Mouse (Mus musculus): ENCODE data around the gene Ptbp1. TPM values are rescaled to one million over a fixed set of nuclear protein-coding genes. Genes with fewer than 3 reads are reported as not detected.
A peak's percentile ranks its signal among the peaks of the same experiment; 100 is the strongest.

Gene Ptbp1
- polyA plus RNA-seq, 1 experiment from 2014 or later, result 349 TPM

DNA sequence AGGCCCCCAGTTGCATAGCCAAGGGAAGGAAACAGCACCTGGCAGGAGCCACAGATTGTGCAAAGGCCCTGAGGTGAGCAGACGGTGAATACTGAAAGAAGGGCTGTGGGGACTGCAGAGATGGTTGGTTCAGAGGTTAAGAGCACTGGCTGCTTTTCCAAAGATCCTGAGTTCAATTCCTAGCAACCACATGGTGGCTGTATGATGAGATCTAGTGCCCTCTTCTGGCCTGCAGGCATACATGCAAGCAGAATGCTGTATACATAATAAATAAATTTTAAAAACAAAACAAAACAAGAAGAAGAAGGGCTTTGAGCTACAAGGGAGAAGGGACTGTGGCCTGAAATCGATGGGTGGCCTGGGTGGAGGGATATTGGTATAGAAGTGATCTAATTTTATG is 37.1 kb upstream of the Ptbp1 start:
- CTCF ChIA-PET, result interaction anchor here (1.9 to 2.0 kb wide), 2 partner anchors 15 to 28 kb away, joined by 9 read pairs; no protein-coding TSS in a partner anchor
- no peak for TF ChIP-seq CTCF (IDR thresholded peaks at IDR 0.05)
- H3K27me3 ChIP-seq, result no peaks in the 10 kb centered on the region
- in situ Hi-C loops (cut with MboI; ENCODE audit: low pct_unique_long_range_greater_than_20kb), result no loop called here
- POLR2A ChIA-PET, result no interaction called here
- no peak for DNase-seq (ENCODE audit: low read depth, low spot score)
- no peak for ATAC-seq

DNA sequence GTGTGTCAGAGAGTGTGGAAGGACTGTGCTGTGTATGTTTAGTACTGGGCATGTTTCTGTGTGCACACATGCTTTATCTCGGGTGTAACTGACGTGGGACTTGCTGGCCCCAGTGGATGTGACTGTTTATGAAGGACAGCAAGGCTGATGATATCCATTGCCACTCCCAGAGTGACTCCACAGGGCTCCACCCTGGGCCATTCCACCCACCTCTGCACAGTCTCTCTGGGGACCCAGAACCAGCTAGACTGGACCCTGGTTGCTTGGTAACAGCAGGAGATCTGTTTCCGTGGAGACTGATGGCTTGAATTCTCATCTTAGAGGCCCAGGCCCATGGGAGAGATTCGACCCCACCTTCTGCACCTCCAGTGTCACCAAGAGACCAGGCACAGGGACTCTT is 36.0 kb upstream of the Ptbp1 start:
- ChIA-PET CTCF (no interaction called here), POLR2A (no interaction called here)
- TF ChIP-seq CTCF (IDR thresholded peaks at IDR 0.05), result no peak
- DNase-seq (ENCODE audit: low read depth, low spot score), result no peak
- in situ Hi-C loops (cut with MboI; ENCODE audit: low pct_unique_long_range_greater_than_20kb), result no loop called here
- ATAC-seq, result no peak
- H3K27me3 ChIP-seq, result no peaks in the 10 kb centered on the region

DNA sequence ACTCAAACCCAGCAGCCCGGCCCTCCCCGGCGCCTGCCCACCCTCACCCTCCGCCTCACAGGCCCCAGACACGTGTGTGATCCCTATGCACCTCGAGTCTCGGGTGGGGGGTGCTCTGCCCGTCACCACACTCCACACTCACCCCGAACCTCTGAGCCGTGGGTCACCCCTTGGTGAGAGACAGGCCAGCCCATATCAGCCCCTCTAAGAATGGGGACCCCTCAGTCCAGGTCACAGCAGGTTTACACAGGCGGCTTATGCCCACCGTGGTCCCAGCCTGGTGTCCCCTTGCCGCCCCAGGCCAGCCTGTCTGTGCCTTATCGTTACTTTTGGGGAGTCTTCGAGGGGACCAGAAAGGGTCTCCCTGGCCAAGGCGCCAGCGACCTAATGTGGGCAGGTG is 34.6 kb upstream of the Ptbp1 start:
- no peak for TF ChIP-seq CTCF (IDR thresholded peaks at IDR 0.05)
- ChIA-PET CTCF (interaction anchor here (0.9 kb wide), 1 partner anchor 106 kb away, joined by 3 read pairs; no protein-coding TSS in a partner anchor), POLR2A (no interaction called here)
- H3K27me3 ChIP-seq, result no peaks in the 10 kb centered on the region
- DNase-seq (ENCODE audit: low read depth, low spot score) (no peak), ATAC-seq (no peak)
- in situ Hi-C loops (cut with MboI; ENCODE audit: low pct_unique_long_range_greater_than_20kb), result no loop called here

GRCm38 (mm10) chr10:79820277-79820676 is 34.0 kb upstream of the Ptbp1 start:
- H3K27me3 ChIP-seq, result no peaks in the 10 kb centered on the region
- POLR2A ChIA-PET, result no interaction called here
- in situ Hi-C loops (cut with MboI; ENCODE audit: low pct_unique_long_range_greater_than_20kb), result no loop called here
- DNase-seq (ENCODE audit: low read depth, low spot score), result no peak
- CTCF ChIA-PET, result interaction anchor here (0.9 to 1.1 kb wide), 2 partner anchors 40 to 105 kb away, joined by 3 read pairs; no protein-coding TSS in a partner anchor
- no peak for TF ChIP-seq CTCF (IDR thresholded peaks at IDR 0.05)
- ATAC-seq, result no peak

- ChIA-PET CTCF (interaction anchor here (1.1 kb wide), 1 partner anchor 40 kb away, joined by 3 read pairs; no protein-coding TSS in a partner anchor), POLR2A (interaction anchor here (0.6 kb wide), 1 partner anchor 14 kb away, joined by 3 read pairs; no protein-coding TSS in a partner anchor)
- in situ Hi-C loops (cut with MboI; ENCODE audit: low pct_unique_long_range_greater_than_20kb), result no loop called here
- DNase-seq (ENCODE audit: low read depth, low spot score) (no peak), ATAC-seq (no peak)
- TF ChIP-seq CTCF (IDR thresholded peaks at IDR 0.05), result no peak
- H3K27me3 ChIP-seq, result no peaks in the 10 kb centered on the region
Measured at GRCm38 (mm10) chr10:79820782-79821181, 33.4 kb upstream of the Ptbp1 start, which contains the start of gene Misp. Misp (plus strand) TSS chr10:79820989.

DNA sequence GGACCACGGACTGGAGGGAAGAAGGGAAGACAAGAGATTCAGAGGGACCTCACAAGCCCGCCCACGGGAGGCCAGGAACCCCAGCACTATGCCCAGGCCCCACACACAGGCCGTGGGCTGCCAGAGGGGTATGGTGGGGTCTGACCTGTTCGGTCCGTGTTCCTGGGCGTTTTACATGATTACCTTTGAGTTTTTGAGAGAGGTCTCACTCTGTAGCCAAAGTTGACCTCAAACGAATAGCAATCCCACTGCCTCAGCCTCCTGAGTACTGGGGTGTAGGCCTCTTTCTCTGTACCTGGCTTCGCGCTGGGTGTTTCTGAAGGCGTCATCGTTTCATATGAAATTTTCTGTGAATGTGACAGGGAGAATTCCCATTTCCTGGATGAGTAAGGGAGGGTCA is 32.5 kb upstream of the Ptbp1 start:
- ATAC-seq, result no peak
- in situ Hi-C loops (cut with MboI; ENCODE audit: low pct_unique_long_range_greater_than_20kb), result no loop called here
- no peak for TF ChIP-seq CTCF (IDR thresholded peaks at IDR 0.05)
- CTCF ChIA-PET, result no interaction called here
- no peaks in the 10 kb centered on the region for H3K27me3 ChIP-seq
- no peak for DNase-seq (ENCODE audit: low read depth, low spot score)
- POLR2A ChIA-PET, result no interaction called here

GRCm38 (mm10) chr10:79822372-79822771 is 31.9 kb upstream of the Ptbp1 start:
- POLR2A ChIA-PET, result no interaction called here
- no peak for TF ChIP-seq CTCF (IDR thresholded peaks at IDR 0.05)
- no peaks in the 10 kb centered on the region for H3K27me3 ChIP-seq
- DNase-seq (ENCODE audit: low read depth, low spot score) (no peak), ATAC-seq (no peak)
- in situ Hi-C loops (cut with MboI; ENCODE audit: low pct_unique_long_range_greater_than_20kb), result no loop called here
- CTCF ChIA-PET, result no interaction called here

- in situ Hi-C loops (cut with MboI; ENCODE audit: low pct_unique_long_range_greater_than_20kb), result no loop called here
- ATAC-seq (no peak), DNase-seq (ENCODE audit: low read depth, low spot score) (no peak)
- ChIA-PET CTCF (no interaction called here), POLR2A (no interaction called here)
- TF ChIP-seq CTCF (IDR thresholded peaks at IDR 0.05), result no peak
- no peaks in the 10 kb centered on the region for H3K27me3 ChIP-seq
Measured at GRCm38 (mm10) chr10:79823011-79823410, 31.2 kb upstream of the Ptbp1 start.

- CTCF ChIA-PET, result interaction anchor here (1.0 to 1.3 kb wide), 2 partner anchors 8 to 11 kb away, joined by 3 to 7 read pairs; no protein-coding TSS in a partner anchor
Measured at GRCm38 (mm10) chr10:79824413-79824812, 29.8 kb upstream of the Ptbp1 start.

GRCm38 (mm10) chr10:79831583-79831982 is 22.6 kb upstream of the Ptbp1 start:
- no peaks in the 10 kb centered on the region for H3K27me3 ChIP-seq
- no peak for ATAC-seq
- POLR2A ChIA-PET, result no interaction called here
- CTCF ChIA-PET, result interaction anchor here (1.0 kb wide), 1 partner anchor 52 kb away, joined by 3 read pairs; no protein-coding TSS in a partner anchor
- no peak for TF ChIP-seq CTCF (IDR thresholded peaks at IDR 0.05)
- in situ Hi-C loops (cut with MboI; ENCODE audit: low pct_unique_long_range_greater_than_20kb), result loop anchor here (5.0 to 10.0 kb wide), 2 partner anchors 91 to 123 kb away; partner anchors contain the start of gene R3hdm4
- no peak for DNase-seq (ENCODE audit: low read depth, low spot score)

More at GRCm38 (mm10) chr10:79824413-79824812, 29.8 kb upstream of the Ptbp1 start:
- no peaks in the 10 kb centered on the region for H3K27me3 ChIP-seq
- POLR2A ChIA-PET, result no interaction called here
- in situ Hi-C loops (cut with MboI; ENCODE audit: low pct_unique_long_range_greater_than_20kb), result no loop called here
- no peak for DNase-seq (ENCODE audit: low read depth, low spot score)
- ATAC-seq, result peak; percentile 34
- no peak for TF ChIP-seq CTCF (IDR thresholded peaks at IDR 0.05)

DNA sequence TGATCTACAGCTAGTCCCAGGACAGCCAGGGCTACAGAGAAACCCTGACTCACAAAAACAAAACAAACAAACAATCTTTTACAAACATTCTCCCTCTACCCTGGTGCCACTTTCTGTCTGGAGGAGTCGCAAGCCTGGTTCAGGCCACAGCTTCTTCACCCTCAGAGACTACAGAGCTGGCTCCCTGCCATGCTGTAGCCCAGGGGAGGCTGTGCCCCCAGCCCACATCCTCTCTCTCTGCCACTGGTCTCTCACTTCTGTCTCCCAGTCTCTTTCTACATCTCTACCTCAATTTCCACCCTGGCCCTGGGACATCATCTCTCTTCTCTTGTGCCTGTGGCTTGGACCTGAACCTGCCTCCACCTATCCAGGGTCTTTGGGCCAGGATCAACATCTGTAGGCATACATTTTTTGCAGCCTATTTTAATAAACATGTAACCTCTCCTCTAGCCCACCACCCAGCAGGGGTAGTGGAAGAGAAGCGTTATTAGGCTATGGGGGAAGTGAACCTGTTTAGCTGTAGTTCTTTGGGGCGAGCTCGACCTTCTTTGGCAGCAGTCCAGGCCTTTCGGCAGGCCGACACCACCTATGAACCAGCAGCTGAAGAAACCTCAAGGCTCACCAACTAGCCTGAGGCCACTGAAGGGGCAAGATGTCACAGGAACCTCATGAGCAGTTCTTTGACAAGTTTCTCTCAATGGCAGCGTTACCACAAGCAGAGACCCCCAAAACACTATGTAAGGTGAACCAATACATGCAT is 22.0 kb upstream of the Ptbp1 start:
- POLR2A ChIA-PET, result no interaction called here
- in situ Hi-C loops (cut with MboI; ENCODE audit: low pct_unique_long_range_greater_than_20kb), result loop anchor here (5.0 to 10.0 kb wide), 2 partner anchors 90 to 123 kb away; partner anchors contain the start of gene R3hdm4
- ATAC-seq (no peak), DNase-seq (ENCODE audit: low read depth, low spot score) (no peak)
- CTCF ChIA-PET, result interaction anchor here (1.0 kb wide), 1 partner anchor 51 kb away, joined by 3 read pairs; no protein-coding TSS in a partner anchor
- no peak for TF ChIP-seq CTCF (IDR thresholded peaks at IDR 0.05)
- no peaks in the 10 kb centered on the region for H3K27me3 ChIP-seq

All from Patski (cell line).